Mouse (Mus musculus): ENCODE data around the gene Pum3. TPM values are rescaled to one million over a fixed set of nuclear protein-coding genes. Genes with fewer than 3 reads are reported as not detected.
"Not testable (repeated sequence)": the region's sequence is repeated elsewhere in the genome, so short reads cannot be mapped to it uniquely, and the experiment has no call there.

Gene Pum3
- polyA plus RNA-seq, 1 experiment from 2014 or later: 65.5 TPM

- ATAC-seq (peak; percentile 85), DNase-seq (ENCODE audit: low read depth, low spot score) (peak; percentile 30)
- POLR2A ChIA-PET: interaction anchor here (0.6 to 2.2 kb wide), 2 partner anchors 11 to 204 kb away, joined by 3 to 5 read pairs; no protein-coding TSS in a partner anchor
- H3K27me3 ChIP-seq: no peaks in the 10 kb centered on the region
- in situ Hi-C loops (cut with MboI; ENCODE audit: low pct_unique_long_range_greater_than_20kb): no loop called here
- no peak for TF ChIP-seq CTCF (IDR thresholded peaks at IDR 0.05)
- CTCF ChIA-PET: interaction anchor here (0.9 to 1.2 kb wide), 2 partner anchors 29 to 43 kb away, joined by 3 to 5 read pairs; no protein-coding TSS in a partner anchor
Observed at GRCm38 (mm10) chr19:27395936-27396335, 33.7 kb downstream of the Pum3 start.

DNA sequence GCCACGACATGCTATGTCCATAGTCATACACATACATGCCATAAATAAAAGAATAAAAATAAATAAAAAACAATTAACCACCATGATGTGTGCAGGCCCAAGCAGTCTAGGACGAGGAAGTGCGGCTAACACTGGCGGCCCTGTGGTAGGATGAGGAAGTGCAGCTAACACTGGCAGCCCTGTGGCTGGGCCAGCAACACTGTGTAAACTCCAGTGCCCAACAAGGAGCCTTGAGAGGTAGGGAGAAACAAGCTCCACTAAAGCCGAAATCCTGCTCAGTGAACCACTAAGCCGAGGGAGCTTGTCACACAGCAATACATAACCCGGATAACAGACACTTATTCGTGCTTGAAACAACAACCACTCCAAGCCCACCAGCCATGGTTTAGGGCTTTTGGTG is 34.1 kb downstream of the Pum3 start:
- TF ChIP-seq CTCF (IDR thresholded peaks at IDR 0.05): peak; percentile 42
- peak; percentile 86 for ATAC-seq
- in situ Hi-C loops (cut with MboI; ENCODE audit: low pct_unique_long_range_greater_than_20kb): no loop called here
- H3K27me3 ChIP-seq: no peaks in the 10 kb centered on the region
- peak; percentile 15 for DNase-seq (ENCODE audit: low read depth, low spot score)
- POLR2A ChIA-PET: interaction anchor here (2.2 kb wide), 1 partner anchor 10 kb away, joined by 5 read pairs; no protein-coding TSS in a partner anchor
- CTCF ChIA-PET: interaction anchor here (0.7 to 1.2 kb wide), 3 partner anchors 17 to 42 kb away, joined by 3 to 5 read pairs (median 3); no protein-coding TSS in a partner anchor

DNA sequence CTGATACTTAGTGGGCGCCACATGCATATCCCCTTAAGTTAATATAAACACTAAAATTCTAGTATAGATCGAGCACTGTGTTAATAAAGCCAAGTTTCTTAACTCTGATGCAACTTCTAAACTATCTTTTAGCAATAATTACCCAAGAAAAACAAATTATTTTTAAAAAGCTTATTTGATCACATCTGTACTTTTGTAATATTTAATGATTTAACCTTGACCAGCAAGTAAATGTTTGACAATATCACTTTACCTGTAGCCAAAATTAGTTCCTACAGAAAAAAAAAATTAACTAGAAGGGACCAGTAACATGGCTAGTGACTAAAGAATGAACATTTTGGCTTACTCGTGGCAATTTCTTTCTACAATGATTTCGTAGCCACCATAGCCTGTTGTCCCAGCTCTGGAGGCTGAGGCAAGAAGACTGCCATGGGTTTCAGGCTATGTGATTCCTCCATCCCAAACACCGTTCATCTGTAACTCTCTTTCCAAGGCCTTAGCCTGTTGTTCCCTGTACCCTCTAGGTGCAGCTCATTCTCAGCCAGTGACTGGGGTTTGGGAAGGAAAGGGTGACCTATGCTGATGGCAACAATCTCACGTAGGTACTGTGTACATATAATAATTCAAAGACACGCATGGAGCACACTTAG is 35.2 kb downstream of the Pum3 start:
- TF ChIP-seq CTCF (IDR thresholded peaks at IDR 0.05): no peak
- POLR2A ChIA-PET: interaction anchor here (2.2 kb wide), 1 partner anchor 9 kb away, joined by 5 read pairs; no protein-coding TSS in a partner anchor

GRCm38 (mm10) chr19:27392431-27392830 is 37.2 kb downstream of the Pum3 start:
- ATAC-seq: no peak
- no peak for DNase-seq (ENCODE audit: low read depth, low spot score)
- in situ Hi-C loops (cut with MboI; ENCODE audit: low pct_unique_long_range_greater_than_20kb): no loop called here
- TF ChIP-seq CTCF (IDR thresholded peaks at IDR 0.05): no peak
- POLR2A ChIA-PET: no interaction called here
- no peaks in the 10 kb centered on the region for H3K27me3 ChIP-seq
- CTCF ChIA-PET: interaction anchor here (1.2 to 1.4 kb wide), 2 partner anchors 18 to 22 kb away, joined by 3 read pairs; no protein-coding TSS in a partner anchor

More for the DNA sequence above, 35.2 kb downstream of the Pum3 start:
- DNase-seq (ENCODE audit: low read depth, low spot score) (no peak), ATAC-seq (no peak)
- in situ Hi-C loops (cut with MboI; ENCODE audit: low pct_unique_long_range_greater_than_20kb): no loop called here
- H3K27me3 ChIP-seq: no peaks in the 10 kb centered on the region
- CTCF ChIA-PET: interaction anchor here (0.7 to 1.1 kb wide), 3 partner anchors 9 to 59 kb away, joined by 3 read pairs; no protein-coding TSS in a partner anchor

- ChIA-PET POLR2A (no interaction called here), CTCF (interaction anchor here (1.2 kb wide), 1 partner anchor 19 kb away, joined by 3 read pairs; no protein-coding TSS in a partner anchor)
- no peak for TF ChIP-seq CTCF (IDR thresholded peaks at IDR 0.05)
- in situ Hi-C loops (cut with MboI; ENCODE audit: low pct_unique_long_range_greater_than_20kb): no loop called here
- no peaks in the 10 kb centered on the region for H3K27me3 ChIP-seq
- DNase-seq (ENCODE audit: low read depth, low spot score) (no peak), ATAC-seq (no peak)
Observed at GRCm38 (mm10) chr19:27391344-27391743, 38.3 kb downstream of the Pum3 start.

GRCm38 (mm10) chr19:27389566-27389965 is 40.1 kb downstream of the Pum3 start:
- H3K27me3 ChIP-seq; in situ Hi-C loops (cut with MboI; ENCODE audit: low pct_unique_long_range_greater_than_20kb); ATAC-seq; DNase-seq (ENCODE audit: low read depth, low spot score); POLR2A ChIA-PET: not testable (repeated sequence)
- CTCF ChIA-PET: interaction anchor here (0.8 kb wide), 1 partner anchor 8 kb away, joined by 4 read pairs; no protein-coding TSS in a partner anchor

DNA sequence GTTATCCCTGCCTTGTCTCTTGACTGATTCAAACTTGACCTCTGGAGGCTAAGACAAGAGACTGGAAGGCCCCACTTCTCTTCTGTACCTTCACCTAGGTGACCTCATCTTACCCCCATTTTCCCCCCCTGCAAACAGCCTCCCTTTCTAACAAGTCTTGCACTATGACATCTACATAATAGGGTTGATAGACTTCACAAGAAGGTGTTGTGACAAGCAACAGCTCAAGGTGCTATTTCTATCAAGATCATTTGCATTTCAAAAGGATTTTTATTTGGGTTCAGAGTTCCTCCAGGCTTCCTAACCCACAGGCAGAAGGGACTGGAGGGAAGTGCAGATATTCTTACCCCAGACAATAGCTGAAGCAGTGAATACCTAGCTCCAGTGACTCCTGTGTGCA is 44.3 kb downstream of the Pum3 start:
- ChIA-PET POLR2A (interaction anchor here (1.9 kb wide), 1 partner anchor 10 kb away, joined by 5 read pairs; no protein-coding TSS in a partner anchor), CTCF (interaction anchor here (1.1 kb wide), 1 partner anchor 9 kb away, joined by 3 read pairs; no protein-coding TSS in a partner anchor)
- ATAC-seq: no peak
- TF ChIP-seq CTCF (IDR thresholded peaks at IDR 0.05): no peak
- no peak for DNase-seq (ENCODE audit: low read depth, low spot score)
- in situ Hi-C loops (cut with MboI; ENCODE audit: low pct_unique_long_range_greater_than_20kb): no loop called here
- no peaks in the 10 kb centered on the region for H3K27me3 ChIP-seq

- TF ChIP-seq CTCF (IDR thresholded peaks at IDR 0.05): no peak
- in situ Hi-C loops (cut with MboI; ENCODE audit: low pct_unique_long_range_greater_than_20kb): no loop called here
- DNase-seq (ENCODE audit: low read depth, low spot score) (no peak), ATAC-seq (no peak)
- ChIA-PET CTCF (no interaction called here), POLR2A (no interaction called here)
- H3K27me3 ChIP-seq: no peaks in the 10 kb centered on the region
Observed at GRCm38 (mm10) chr19:27383266-27383665, 46.4 kb downstream of the Pum3 start.

GRCm38 (mm10) chr19:27382131-27382530 is 47.5 kb downstream of the Pum3 start:
- CTCF ChIA-PET: no interaction called here
- TF ChIP-seq CTCF (IDR thresholded peaks at IDR 0.05): no peak

DNA sequence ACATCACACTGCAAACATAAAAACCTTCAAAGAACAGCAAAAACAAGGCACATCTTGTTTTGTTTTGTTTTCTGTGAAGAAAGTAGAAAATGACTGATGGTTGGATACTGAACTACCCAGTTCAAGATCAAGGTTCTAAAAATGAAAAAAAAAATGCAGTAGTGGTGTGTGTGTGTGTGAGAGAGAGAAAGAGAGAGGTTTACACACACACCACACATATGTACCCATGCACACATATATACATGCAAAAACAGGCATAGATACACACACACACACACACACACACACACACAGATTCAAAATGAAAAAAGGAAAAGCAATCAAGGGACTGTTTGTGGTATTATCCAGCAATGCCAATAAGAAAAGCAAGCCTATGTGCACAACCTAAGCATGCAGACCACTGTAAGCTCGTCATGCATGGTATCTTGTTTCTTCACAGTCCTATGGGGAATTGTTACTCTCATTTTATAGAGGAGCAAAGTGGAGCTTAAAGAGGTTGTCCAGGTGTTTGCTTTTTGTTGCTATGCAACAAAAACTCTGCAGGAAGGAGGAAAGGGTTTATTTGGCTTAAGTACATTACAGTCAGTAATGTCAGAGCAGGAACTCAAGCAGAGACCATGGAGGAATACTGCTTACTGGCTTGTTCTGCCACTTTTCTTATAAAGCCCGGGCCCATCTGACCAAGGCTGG is 49.8 kb downstream of the Pum3 start:
- ATAC-seq: no peak
- no peak for TF ChIP-seq CTCF (IDR thresholded peaks at IDR 0.05)
- no peaks in the 10 kb centered on the region for H3K27me3 ChIP-seq
- ChIA-PET POLR2A (no interaction called here), CTCF (interaction anchor here (1.0 to 1.6 kb wide), 2 partner anchors 8 to 161 kb away, joined by 3 read pairs; no protein-coding TSS in a partner anchor)
- in situ Hi-C loops (cut with MboI; ENCODE audit: low pct_unique_long_range_greater_than_20kb): loop anchor here (5.0 kb wide), 1 partner anchor 88 kb away; no protein-coding TSS in a partner anchor
- DNase-seq (ENCODE audit: low read depth, low spot score): no peak

More at GRCm38 (mm10) chr19:27382131-27382530, 47.5 kb downstream of the Pum3 start:
- POLR2A ChIA-PET: no interaction called here
- in situ Hi-C loops (cut with MboI; ENCODE audit: low pct_unique_long_range_greater_than_20kb): no loop called here
- DNase-seq (ENCODE audit: low read depth, low spot score): no peak
- no peak for ATAC-seq
- no peaks in the 10 kb centered on the region for H3K27me3 ChIP-seq

Data from Patski (cell line).